Mouse (Mus musculus) midbrain, embryonic 16.5 days (tissue): ENCODE measurements around the gene Cds1. TPM values are rescaled to one million over a fixed set of nuclear protein-coding genes. Genes with fewer than 3 reads are reported as not detected.

Experiments
- ATAC-seq: fragments of 200-750 bp; cut with Nextera tagmentation; 2 replicates; pipeline ENCODE4 v1.8.0; 2017; ENCODE audit warnings: moderate TSS enrichment
- H3K27ac ChIP-seq: fragments of 300-500 bp; sonication (generic); 2 replicates; pipeline ENCODE4 v1.5.1; 2014; ENCODE audit warnings: mild to moderate bottlenecking, low read length, mixed read lengths
- H3K27me3 ChIP-seq: fragments of 300-500 bp; sonication (generic); 2 replicates; pipeline ENCODE4 v1.6.1; 2014; ENCODE audit warnings: low read depth, low read length, mixed read lengths; ENCODE audit not compliant: control insufficient read depth, insufficient read depth
- H3K36me3 ChIP-seq: fragments of 300-500 bp; sonication (generic); 2 replicates; pipeline ENCODE4 v1.6.1; 2014; ENCODE audit warnings: mild to moderate bottlenecking, low read length, moderate library complexity, mixed read lengths; ENCODE audit not compliant: control insufficient read depth, insufficient read depth
- H3K4me1 ChIP-seq: fragments of 300-500 bp; sonication (generic); 2 replicates; pipeline ENCODE4 v1.6.1; 2014; ENCODE audit warnings: mild to moderate bottlenecking, low read length, mixed read lengths; ENCODE audit not compliant: control insufficient read depth, insufficient read depth
- H3K4me2 ChIP-seq: fragments of 300-500 bp; sonication (generic); 2 replicates; pipeline ENCODE4 v1.6.1; 2014; ENCODE audit warnings: mild to moderate bottlenecking, low read length, mixed read lengths
- H3K4me3 ChIP-seq: fragments of 300-500 bp; sonication (generic); 2 replicates; pipeline ENCODE4 v1.5.1; 2014; ENCODE audit warnings: low read depth, mild to moderate bottlenecking, low read length, moderate library complexity, mixed read lengths
- H3K9ac ChIP-seq: fragments of 300-500 bp; sonication (generic); 2 replicates; pipeline ENCODE4 v1.6.1; 2014; ENCODE audit warnings: low read depth, low read length, mixed read lengths
- H3K9me3 ChIP-seq: fragments of 300-500 bp; sonication (generic); replicated peaks from 2 replicates; pipeline ENCODE4 v1.6.1; 2014; ENCODE audit warnings: mild to moderate bottlenecking, low read length, mixed read lengths; ENCODE audit not compliant: control insufficient read depth, poor library complexity, severe bottlenecking
- WGBS: fragments of 180-500 bp; shearing (Covaris S2); extraction: QIAGEN DNeasy Blood & Tissue Kit; methylation state at CpG from one replicate; pipeline ENCODE4 v1.1.7; 2014; 5-methylcytosine and 5-hydroxymethylcytosine counted together
- polyA plus RNA-seq: library from polyadenylated mRNA; unstranded; fragments of >200 nt; fragmentation: Nextera tagmentation; extraction: Ambion mirVana; gene quantifications from 2 replicates; pipeline ENCODE4 v1.2.1, GENCODE M21; 2015

Cds1 gene
- polyA plus RNA-seq, 1 experiment from 2014 or later = 9.2 TPM

DNA sequence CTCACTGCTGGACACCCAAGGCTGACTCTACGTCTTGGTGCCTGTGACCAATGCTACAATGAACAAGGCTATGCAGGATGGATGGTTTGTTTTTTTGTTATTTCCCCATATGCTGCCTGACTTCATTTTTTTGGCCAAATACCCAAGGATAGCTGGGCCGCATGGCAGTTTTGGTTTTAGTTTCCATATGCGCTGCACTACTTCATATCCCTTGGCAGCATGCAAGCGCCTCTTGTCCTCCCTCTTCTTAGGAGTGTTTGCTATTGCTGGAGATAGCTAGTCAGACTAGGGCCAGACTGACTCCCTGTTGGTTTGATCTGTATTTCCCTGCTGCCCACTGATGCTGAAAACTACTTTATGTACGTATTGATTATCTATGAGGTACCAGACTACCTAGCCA is 75.5 kb downstream of the Cds1 start:
- WGBS = 97% methylated on average over 5 of the region's 5 CpGs
- Histone ChIP-seq H3K4me1 (no peaks in the 10 kb centered on the region), H3K9ac (no peak overlapping the region), H3K27ac (no peak overlapping the region), H3K36me3 (peaks cover 54% of the 10 kb centered on the region), H3K9me3 (no peaks in the 10 kb centered on the region), H3K4me2 (no peak overlapping the region), H3K27me3 (no peaks in the 10 kb centered on the region), H3K4me3 (no peak overlapping the region)
- ATAC-seq = no peak

DNA sequence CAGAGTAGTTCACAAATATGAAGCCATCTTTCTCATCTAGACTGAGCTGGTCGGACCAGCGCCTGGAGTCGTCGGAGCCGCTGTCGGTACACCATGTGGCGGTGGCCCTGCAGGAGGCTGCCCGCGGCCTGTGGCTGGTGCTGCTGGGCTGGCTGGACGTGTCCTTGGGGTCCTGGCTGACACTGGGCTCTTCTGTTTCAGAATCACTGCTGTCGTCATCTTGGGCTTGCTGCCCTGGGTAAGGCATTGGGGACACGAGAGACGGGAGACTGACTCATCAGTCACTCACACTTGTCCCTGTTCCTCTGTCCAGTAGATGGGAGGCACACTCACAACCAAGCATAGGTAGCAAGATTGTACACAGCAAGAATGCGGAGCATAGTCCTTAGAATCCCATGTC is 80.1 kb downstream of the Cds1 start:
- no peaks in the 10 kb centered on the region for H3K9me3 ChIP-seq
- no peak overlapping the region for H3K4me2 ChIP-seq
- H3K27me3 ChIP-seq = no peaks in the 10 kb centered on the region
- WGBS = 94% methylated on average over 14 of the region's 14 CpGs
- ATAC-seq = no peak
- no peak overlapping the region for H3K27ac ChIP-seq
- H3K4me3 ChIP-seq = no peak overlapping the region
- H3K36me3 ChIP-seq = peaks cover 70% of the 10 kb centered on the region
- no peak overlapping the region for H3K9ac ChIP-seq
- no peaks in the 10 kb centered on the region for H3K4me1 ChIP-seq

DNA sequence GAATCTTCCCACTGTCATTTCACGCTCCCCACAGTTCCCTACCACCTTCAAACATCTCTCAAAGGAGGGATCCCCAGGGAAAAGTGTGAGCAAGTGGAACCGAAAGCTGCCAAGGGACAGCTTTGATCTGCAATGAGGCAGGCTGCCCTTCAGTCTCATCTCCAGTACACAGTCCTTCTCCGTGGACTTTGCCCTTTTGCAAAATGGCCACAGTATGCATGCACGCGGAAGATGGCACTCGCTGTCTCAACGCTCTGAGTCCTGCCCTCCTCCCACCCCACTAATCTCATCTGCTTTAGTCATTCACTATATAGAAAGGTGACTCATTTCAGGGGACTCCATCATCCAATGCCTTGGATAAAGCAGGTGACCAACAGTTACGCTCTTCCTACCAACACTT is 81.0 kb downstream of the Cds1 start:
- Histone ChIP-seq H3K9ac (no peak overlapping the region), H3K4me2 (no peak overlapping the region), H3K27ac (no peak overlapping the region; the same call in 1 of the 2 replicates), H3K27me3 (no peaks in the 10 kb centered on the region), H3K4me3 (no peak overlapping the region), H3K9me3 (no peaks in the 10 kb centered on the region), H3K4me1 (no peaks in the 10 kb centered on the region), H3K36me3 (peaks cover 64% of the 10 kb centered on the region)
- 87% methylated on average over 8 of the region's 8 CpGs for WGBS
- ATAC-seq = no peak

DNA sequence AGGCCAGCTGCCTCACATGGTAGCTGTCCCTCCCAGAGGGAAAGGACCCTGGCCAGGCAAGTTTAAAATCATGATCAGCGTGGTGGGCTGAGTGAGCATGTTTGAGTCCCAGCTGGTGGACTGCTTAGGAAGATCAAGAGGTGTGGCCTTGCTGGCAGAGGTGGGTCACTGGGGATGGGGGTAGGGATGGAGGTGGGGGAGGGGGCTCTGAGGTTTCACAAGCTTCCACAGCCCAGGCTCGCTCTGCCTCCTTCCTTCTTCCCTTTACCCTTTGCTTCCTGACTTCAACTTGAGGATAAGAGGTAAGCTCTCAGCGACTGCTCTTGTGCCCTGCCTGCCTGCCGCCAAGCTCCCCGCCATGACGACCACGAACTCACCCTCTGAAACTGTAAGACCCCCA is 82.4 kb downstream of the Cds1 start:
- Histone ChIP-seq H3K4me2 (no peak overlapping the region), H3K9ac (no peak overlapping the region), H3K27ac (no peak overlapping the region), H3K36me3 (peaks cover 62% of the 10 kb centered on the region), H3K4me1 (no peaks in the 10 kb centered on the region), H3K27me3 (no peaks in the 10 kb centered on the region), H3K9me3 (no peaks in the 10 kb centered on the region), H3K4me3 (no peak overlapping the region)
- 81% methylated on average over 7 of the region's 7 CpGs for WGBS
- ATAC-seq = no peak

DNA sequence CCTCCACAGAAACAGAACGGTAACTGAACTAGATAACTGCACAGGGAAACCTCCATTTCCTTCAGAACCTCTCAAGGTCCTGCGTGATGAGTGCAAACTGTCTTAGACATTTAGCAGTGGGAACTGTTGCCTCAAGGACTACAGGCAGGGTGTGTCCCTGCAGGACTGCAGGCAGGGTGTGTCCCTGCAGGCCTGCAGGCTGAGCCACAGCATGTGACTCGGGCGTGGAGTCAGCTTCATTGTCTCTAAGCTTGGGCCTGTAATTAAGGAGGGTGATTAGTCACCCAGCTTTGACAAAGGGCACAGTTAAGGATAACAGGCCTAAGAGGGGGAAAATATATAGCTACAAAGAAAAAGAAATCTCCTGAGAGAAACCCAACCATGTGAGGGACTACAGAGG is 82.8 kb downstream of the Cds1 start:
- H3K4me1 ChIP-seq = no peaks in the 10 kb centered on the region
- H3K36me3 ChIP-seq = peaks cover 62% of the 10 kb centered on the region
- no peaks in the 10 kb centered on the region for H3K9me3 ChIP-seq
- H3K9ac ChIP-seq = no peak overlapping the region
- H3K4me3 ChIP-seq = no peak overlapping the region
- no peaks in the 10 kb centered on the region for H3K27me3 ChIP-seq
- no peak for ATAC-seq
- H3K27ac ChIP-seq = no peak overlapping the region
- H3K4me2 ChIP-seq = no peak overlapping the region
- WGBS = 73% methylated on average over 4 of the region's 4 CpGs

DNA sequence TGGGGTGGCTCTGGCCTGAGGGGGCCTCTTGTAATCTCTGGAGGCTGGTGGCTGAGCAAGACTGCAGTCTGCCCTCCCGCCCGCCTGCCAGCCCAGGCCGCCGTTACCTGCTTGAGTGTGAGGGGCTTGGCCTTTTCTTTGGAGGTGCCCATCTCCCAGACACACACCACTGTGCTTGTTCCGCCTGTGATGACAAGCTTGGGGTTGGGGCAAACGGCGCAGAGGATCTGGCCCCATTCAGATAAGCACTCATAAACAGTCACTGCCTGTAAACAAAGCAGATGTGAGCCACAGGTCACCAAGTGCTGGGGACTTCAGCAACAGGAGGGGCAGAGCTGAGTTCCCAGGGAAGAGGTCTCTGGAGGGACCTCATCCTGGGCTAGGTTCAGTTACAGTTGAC is 86.2 kb downstream of the Cds1 start:
- Histone ChIP-seq H3K27me3 (no peaks in the 10 kb centered on the region), H3K4me2 (no peak overlapping the region), H3K9me3 (no peaks in the 10 kb centered on the region), H3K9ac (no peak overlapping the region), H3K4me3 (no peak overlapping the region), H3K36me3 (peaks cover 72% of the 10 kb centered on the region), H3K27ac (no peak overlapping the region), H3K4me1 (no peaks in the 10 kb centered on the region)
- no peak for ATAC-seq
- 92% methylated on average over 7 of the region's 7 CpGs for WGBS

DNA sequence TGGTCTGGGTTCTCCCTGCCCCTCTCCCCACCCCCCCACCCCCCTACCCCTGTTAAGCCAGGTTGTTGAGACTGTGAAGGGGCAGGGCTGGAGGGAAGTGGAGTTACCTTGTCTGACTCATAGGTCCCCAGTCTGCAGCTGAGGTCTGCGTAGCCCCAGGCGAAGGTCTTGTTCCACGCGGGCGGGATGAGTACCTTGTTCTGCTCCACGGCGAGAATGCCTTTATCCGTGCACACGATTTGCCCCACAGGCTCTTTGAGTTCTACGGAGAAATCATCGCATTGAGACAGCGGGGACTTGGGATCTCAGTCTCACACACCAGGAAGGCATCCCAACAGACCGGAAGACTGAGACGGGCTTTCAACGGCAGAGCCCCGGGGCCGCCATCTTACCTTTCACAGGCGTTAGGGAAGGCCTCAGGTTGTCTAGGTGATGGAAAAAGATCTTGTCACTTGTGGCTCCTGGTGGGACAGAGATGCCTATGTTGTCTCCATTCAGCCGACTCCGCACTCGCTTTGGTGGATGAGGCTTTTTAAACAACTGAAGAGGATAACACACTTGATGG is 87.3 kb downstream of the Cds1 start:
- no peak for ATAC-seq
- Histone ChIP-seq H3K36me3 (peaks cover 63% of the 10 kb centered on the region), H3K27me3 (no peaks in the 10 kb centered on the region), H3K4me2 (no peak overlapping the region), H3K4me1 (no peaks in the 10 kb centered on the region), H3K27ac (no peak overlapping the region), H3K9me3 (no peaks in the 10 kb centered on the region), H3K4me3 (no peak overlapping the region), H3K9ac (no peak overlapping the region)
- 94% methylated on average over 21 of the region's 21 CpGs for WGBS

DNA sequence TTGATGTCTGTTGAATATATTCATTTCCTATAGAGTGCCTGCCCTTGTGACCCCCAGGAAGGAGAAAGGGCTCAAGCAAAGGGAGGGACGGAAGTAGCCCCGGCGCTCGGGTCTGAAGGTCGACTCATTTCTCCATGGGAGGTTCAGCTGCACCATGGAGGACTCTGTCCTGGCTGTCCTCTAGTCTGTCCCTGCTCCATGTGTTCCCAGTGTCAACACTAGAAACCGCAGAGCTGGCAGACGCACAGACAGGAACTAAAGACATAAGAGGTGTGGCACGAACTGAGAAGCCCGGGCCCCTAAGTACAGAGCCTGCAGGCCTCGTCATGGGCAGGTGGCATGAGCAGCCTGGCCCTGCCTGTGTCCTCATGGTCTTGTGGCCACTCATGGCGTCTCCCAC is 89.2 kb downstream of the Cds1 start:
- WGBS = 96% methylated on average over 11 of the region's 11 CpGs
- ATAC-seq = no peak
- no peak overlapping the region for H3K4me3 ChIP-seq

DNA sequence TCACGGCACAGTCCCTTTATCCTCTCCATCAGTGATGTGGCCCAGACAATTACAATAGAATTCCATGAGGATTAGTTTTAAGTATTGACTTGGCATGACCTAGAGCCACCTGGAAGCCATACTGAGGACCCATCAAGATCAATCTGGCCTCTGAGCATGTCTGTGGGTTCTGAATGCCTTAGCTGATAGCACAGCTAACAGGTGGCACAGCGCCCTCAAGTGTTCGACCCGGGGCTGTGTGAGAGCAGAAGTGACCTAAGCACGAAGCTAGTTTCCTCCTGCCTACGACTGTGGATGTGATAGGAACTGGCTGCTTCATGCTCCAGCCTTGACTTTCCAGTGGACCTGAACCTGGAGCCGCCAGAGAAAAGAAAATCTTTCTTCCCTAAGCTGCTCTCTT is 89.7 kb downstream of the Cds1 start:
- no peak for ATAC-seq
- WGBS = 83% methylated on average over 7 of the region's 7 CpGs
- no peaks in the 10 kb centered on the region for H3K27me3 ChIP-seq
- no peaks in the 10 kb centered on the region for H3K4me1 ChIP-seq
- H3K36me3 ChIP-seq = peaks cover 56% of the 10 kb centered on the region
- H3K9ac ChIP-seq = no peak overlapping the region
- H3K9me3 ChIP-seq = no peaks in the 10 kb centered on the region
- no peak overlapping the region for H3K4me3 ChIP-seq
- no peak overlapping the region for H3K27ac ChIP-seq
- H3K4me2 ChIP-seq = no peak overlapping the region

More for the DNA sequence above, 89.2 kb downstream of the Cds1 start:
- H3K27ac ChIP-seq = no peak overlapping the region
- H3K4me2 ChIP-seq = no peak overlapping the region
- H3K36me3 ChIP-seq = peaks cover 57% of the 10 kb centered on the region
- H3K9ac ChIP-seq = no peak overlapping the region
- no peaks in the 10 kb centered on the region for H3K27me3 ChIP-seq
- no peaks in the 10 kb centered on the region for H3K4me1 ChIP-seq
- no peaks in the 10 kb centered on the region for H3K9me3 ChIP-seq
